Mouse (Mus musculus) urinary bladder, postnatal 4 days (tissue): ENCODE data around the gene Gm5134.
A peak's percentile ranks its signal among the peaks of the same experiment; 100 is the strongest.

ENCODE experiments used
- DNase-seq, 2 experiments: peaks; one replicate each; pipeline ENCODE4 v3.0.0; 2021 to 2022; ENCODE audit warnings: low spot score in 2 of 2

The Gm5134 gene

DNA sequence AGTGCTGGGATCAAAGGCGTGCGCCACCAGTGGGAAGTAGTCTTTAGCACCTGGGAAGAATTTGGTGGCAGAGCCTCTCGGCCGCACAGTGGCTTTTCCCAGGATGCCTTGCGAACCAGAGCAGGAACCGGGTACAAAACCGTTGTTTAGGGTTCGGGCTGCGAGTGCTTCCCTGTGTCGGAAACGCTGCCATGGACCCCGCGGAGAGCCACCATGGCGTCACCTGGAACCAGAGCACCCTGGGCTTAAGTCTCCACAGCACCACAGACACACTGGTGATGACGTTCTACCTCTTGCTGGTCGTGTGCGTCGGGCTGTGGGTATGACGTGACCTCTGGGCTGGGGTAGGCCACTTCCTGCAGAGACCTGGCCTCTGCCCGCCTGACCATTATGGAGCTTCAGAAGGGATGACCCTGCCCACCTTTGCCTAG, at the start of gene Gm5134:
Gene Gm5134, plus strand, starts transcription at position 134 of the 431 bp plus-strand sequence.
- DNase-seq = no peak

DNA sequence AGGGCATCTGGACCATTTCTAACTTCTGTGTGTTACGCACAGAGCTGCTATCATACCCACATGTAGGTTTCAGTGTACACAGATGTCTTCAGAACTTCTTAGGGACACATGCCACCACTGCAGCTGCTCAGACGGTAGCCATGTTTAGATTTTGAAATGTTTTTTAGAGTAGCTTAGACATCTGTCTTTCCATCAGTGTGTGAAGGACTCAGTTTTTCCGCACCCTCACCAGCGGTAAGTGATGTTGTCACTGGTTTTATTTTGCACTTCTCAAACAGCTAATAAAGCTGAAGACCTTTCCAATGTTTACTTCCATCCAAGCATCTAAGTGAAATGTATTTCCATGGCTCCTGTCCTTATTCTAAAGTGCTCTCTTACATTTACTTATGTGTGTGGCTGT, 47.4 kb upstream of the Gm5134 start:
- no peak for DNase-seq

DNA sequence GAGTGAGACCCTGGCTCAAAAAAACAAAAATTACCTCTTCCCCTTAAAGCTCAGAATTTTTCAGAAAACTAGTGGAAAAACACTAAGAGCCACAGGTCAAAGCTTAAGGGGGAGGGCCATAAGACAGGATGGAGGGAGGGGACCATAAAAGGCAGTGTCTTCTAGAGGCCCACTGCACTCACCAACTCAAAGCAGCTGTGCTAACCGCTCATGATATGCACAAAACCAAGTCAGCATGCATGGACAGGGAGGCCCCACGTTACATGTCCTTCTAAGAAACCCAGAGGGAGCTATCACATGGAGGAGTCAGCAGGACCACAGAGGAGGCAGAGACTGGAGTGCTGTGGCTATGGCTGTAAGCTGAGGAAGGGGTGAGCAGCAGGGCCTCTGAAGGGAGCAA, 43.6 kb upstream of the Gm5134 start:
- DNase-seq = no peak

DNA sequence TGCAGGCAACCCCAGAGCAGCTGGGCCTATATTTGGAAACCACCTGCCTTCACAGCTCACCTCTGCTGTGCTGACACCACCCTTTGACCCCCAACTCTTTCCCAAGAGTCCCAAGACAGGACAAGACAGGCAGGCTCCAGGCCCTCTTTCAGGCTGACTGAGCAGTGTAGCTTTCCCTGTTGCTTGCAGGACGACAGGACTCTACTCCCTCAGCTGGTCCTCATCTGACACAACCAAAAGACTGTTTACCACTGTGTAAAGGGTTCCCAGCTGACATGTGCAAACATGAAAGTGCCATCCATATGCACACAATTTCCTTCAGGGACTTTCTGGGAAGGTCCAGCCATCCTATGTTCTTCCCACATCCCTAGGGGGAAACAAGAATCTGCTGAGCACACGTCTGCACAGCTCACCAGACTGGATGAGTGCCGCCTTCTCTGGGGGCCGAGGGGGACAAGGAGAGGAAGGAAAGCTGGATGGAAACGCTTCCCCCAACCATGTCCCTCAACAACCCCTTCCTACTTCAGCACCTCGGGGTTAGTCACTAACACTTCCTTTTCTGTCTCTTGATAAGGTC, 41.2 kb upstream of the Gm5134 start:
- no peak for DNase-seq

DNA sequence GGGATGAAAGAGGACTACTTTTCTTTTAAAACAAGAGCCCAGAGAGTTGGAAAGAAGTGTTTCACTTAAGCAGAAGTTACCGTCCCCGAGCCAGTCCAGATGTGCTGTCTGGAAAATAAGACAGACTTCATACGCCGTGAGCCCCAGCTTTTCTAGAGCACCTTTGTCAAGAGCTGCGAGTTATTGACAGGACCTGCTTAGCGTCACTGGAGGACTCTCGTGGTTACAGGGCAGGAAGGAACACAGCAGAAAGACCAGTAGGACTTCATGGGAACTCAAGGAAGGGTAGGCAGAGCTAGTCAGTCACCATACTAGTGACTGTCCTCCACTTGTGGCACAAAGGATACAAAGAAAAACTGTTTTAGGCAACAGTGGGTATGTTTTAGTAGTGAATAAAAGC, 38.8 kb upstream of the Gm5134 start:
- no peak for DNase-seq

DNA sequence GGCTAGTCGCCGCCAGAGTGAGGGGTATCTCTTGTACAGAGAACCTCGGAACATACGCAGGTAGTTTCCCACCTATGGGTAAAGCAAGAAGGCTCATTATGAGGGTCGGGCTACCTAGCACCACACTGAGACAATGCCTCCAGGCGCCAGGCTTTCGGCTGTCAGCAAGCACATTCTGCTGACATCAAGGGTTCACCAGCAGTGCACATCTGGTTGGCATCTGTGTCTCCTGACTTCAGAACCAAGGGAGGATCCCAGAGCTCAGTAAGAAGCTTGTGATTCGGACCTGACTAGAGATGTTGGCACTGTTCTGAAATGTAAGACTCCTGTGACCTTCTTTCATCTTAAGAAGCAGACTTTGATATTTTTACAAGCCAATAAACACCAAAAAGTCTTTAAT, 37.5 kb upstream of the Gm5134 start:
- no peak for DNase-seq

DNA sequence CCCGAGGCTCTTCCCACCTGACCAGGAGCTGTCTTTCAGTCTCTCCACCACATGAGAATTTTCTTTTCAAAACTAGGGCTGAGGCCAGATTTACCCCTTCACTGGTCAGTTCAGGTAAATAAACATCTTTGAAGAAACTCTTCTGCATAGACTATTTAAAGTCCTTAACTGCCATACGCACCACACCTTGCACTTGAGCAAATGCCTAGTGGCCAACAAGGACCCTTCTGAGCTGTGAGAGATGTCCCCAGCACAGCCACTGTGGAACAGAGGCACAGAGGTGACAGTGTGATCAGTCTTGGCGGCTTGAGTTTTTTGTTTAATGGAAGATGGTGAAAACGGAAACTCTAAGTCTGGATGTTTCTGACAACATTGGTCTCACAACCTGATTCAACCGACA, 35.3 kb upstream of the Gm5134 start:
- DNase-seq = no peak

DNA sequence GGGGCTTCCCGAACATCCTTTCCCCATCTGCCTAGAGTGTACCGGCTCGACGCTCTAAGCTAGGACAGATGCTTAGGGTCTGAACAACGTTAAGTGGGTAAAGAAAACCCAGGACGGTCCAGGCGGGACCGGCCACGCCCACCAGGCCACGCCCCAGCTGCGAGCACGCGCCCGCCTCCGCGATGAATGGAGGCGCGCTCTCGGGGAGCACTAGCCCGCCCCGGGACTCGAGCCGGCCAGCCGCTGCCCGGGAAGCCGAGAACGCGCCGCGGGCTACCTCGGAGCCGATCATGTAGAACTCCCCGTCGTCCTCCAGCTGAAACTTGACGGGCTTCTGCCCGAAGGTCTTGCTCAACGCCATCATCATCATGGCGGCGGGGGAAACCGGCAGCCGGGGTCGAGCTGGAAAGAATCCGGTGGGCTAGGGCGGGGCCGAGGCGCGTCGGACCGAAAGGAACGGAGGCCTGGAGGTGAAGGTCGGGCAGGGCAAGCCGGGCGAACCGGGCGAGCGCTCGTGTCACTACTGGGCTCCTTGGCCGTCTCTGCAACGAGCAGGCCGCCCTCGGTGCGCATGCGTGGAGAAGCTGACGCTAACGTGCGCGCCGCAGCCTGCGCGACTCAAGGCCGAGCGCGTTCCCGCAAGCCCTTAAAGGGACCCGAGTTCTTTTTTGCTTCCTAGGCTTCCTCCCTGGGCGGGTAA, 33.1 kb upstream of the Gm5134 start, which contains the start of gene Smarcb1:
Gene Smarcb1, minus strand, starts transcription at position 592 of the 700 bp plus-strand sequence.
- DNase-seq = peak; percentile 91 to 95

DNA sequence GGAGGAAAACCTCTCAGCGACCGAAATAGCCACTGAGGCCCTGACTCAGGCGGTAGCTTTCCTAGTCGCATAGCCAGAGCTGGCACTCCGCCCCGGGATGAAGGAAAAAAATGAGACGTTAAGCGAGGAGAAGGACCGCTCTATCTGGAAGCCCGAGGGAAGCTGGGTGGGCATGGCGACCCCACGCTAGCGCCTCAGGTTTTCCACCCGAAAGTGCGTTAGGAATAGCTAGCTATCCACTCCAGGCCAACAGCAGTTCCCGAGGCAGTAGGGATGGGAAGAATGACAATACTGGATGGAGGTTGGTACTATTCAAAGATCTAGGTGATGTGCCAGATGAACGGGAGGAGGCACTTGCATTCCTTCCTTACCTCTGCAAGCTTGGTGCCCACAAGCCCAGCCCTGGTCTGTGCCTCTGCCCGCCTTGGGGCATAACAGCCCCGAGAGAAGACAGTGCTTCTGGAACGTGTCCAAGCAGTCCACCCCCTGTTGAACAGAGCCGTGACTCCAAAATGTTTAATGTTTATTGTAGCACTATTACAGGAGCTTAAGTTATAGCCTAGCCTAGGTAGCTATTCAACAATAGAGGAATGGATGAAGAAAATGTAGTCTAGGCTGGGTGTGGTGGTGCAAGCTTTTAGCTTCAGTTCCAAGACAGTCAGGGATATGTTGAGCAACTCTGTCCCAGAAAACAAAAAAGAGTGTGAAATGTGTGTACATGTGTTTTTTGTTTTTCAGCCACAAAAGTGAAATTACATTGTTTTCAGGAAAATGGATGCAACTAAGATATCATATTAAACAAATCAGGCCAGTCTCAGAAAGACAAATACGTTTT, 32.4 kb upstream of the Gm5134 start:
- DNase-seq = no peak

DNA sequence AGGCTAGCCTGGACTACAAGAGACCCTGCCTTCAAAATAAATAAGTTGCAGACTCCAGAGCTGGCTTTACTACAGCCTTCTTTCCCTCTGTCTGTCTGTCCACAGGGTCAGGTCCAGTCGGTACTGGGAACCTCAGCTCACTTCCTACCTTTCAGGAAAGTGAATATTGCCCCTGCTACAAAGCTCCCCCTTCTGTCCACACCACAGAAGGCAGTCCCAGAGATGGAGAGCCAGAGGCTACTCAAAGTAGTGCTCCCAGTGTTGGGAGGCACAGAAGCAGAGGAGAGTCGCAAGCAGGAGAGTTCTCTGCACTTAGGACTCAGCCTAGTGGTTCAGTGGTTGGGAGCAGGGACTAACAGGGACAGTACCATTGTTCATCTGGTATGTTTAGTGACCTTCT, 30.0 kb upstream of the Gm5134 start:
- DNase-seq = no peak

DNA sequence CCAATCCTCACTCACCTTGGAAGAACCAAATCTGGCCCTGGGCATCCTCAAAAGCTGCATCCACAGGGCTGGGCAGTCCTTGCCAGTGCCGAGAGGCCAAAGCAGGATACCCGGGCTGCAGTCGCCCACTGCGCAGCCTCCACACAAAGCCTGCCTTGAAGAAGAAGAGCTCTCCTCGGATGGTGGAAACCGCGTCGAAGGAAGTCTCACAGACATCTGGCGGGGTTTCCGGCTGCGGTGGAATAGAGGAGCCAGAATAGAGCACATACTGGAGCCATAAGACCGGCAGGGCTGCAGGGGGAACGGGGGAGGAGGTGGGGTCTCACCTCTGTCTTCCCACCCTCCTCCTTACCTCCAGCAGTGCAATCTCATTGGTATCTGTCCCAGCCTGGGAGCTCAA, 27.9 kb upstream of the Gm5134 start:
- no peak for DNase-seq

DNA sequence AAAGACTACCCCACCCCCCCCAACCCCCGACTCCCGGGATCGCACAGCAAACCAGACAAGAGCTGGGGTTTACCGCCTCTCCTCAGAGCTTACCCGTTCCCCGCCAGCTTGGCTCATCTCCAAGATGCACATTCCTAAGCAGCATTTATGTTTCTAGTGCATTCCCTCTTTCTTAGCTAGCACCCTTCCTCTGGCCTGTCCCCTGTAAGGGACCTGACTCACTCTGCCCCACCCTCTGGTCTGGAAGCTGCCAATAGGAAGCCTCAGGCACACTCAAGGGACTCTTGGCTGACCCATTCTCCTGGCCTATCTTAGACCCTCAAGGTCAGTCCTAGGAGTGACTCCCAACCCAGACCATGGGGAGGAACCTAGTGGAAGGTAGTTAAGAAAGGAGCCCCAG, 24.0 kb upstream of the Gm5134 start:
- DNase-seq = peak in 1 of 2 experiments; percentile 38

DNA sequence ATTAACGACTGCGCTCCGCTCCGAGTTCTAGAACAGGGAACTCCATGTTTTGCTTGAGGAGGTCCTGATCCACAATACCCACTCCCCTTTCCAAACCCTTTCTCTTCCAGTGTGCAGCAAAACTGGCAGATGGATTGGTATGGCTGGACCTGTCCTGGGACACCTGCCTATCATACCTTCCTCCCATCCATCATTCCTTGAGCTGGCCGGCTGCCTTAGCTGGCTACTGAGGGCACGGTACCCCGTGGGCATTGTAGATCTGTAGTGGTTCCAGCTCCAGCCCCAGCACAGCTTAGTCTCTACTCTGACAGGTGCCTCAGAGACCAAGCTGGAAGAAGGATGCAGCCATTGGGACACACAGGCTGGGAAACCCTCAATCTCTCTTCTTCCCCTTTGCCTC, 23.0 kb upstream of the Gm5134 start:
- DNase-seq = no peak

DNA sequence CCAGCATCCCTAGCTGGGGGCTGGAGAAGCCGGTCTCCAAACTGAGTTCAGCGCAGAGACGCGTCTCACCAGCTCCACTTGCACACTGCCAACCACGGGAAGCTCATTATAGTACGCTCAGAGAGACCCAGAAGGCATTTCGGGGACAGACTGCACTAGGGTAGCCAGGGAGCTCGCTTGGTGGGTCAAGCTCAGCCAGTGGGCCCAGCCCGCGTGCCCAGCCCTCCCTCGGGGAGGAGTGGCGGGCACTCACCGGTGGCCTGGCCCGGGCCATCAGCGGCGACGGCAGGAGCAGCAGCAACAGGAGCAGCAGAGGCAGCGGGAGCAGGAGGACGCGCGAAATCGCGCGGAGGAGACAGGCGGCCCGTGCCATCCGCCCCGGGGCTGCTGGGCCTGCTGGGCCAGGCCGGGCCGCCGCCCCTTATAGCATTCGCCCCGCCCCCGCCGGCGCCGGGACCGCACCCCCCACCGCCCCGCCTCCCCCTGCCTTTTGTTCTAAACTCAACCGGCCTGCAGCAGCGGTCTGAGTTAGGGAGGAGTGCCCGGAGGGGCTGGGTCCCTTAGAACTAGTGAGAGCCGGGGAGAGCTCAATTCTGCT, 22.1 kb upstream of the Gm5134 start:
- DNase-seq = peak in 1 of 2 experiments; percentile 60

DNA sequence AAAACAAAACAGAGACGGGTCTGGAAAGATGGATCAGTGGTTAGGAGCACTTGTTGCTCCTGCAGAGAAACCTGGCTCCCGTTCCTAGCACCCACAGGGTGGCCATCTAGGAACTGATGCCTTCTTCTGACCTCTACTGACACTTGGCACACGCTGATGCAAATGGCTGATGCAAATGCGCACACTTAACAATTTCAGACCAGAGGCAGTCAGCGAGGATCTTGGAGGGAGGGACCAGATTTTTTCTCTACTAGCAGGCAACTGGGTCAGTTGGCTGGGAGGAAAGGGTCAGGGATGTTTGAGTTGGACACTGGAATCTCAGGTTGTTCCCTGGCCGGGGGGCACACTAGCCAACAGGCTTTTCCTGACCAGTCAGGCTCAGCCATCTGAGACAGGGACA, 21.4 kb upstream of the Gm5134 start, which contains the start of gene Chchd10:
Gene Chchd10, plus strand, starts transcription at position 240 of the 400 bp plus-strand sequence.
- no peak for DNase-seq

DNA sequence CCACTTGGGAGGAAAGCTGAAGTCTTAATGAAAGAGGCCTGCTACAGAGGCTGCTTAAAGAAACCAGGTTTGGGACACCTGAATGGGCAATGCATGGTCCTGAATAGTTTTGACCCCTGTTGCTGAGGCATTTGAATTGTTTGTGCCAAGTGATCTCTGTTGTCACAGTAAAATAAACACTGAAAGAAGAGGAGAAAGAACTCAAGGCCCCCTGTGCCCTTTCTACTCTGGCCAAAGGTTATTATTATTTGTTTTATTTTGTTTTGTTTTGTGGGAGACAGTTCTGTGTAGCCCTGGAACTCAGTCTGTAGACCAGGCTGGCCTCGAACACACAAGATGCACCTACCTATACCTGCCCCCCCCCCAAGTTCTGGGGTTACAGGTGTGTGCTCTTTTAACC, 19.3 kb upstream of the Gm5134 start:
- no peak for DNase-seq

DNA sequence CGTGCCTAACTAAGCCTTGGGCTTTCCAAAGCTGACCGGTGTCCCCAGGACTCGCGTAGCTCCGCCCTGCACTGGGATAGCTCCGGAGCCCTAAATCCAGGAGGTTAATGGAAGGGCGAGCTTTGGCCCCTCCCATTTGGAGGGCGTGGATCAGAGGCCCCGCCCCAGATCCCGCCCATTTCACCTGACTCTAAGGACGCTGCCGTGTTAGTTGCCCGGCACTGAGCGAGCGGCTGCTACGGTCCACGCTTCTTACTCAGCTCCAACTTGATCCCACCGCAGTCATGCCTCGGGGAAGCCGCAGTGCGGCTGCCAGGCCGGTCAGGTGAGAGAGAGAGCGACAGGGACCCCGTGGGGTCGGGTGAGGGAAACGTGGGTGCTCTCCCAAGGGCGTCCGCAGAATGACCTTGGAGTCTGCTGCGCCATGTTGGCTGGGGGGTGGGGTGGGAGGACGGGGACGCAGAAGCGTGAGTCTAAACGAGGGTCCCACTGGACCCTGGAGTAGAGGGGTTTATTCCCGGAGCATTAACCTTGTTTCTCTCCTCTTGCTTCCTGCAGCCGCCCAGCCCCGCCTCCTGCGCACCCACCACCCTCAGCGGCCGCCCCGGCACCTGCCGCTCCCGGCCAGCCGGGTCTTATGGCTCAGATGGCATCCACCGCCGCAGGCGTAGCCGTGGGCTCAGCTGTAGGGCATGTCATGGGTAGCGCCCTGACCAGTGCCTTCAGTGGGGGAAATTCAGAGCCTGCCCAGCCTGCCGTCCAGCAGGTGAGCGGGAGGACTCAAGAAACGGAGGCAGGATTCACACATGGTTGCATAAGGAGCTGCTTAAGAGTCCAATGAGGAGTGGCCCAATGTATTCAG, 18.4 kb upstream of the Gm5134 start, which contains the start of gene Mmp11:
Gene Mmp11, minus strand, starts transcription at position 817 of the 862 bp plus-strand sequence.
- peak in 1 of 2 experiments; percentile 56 for DNase-seq

DNA sequence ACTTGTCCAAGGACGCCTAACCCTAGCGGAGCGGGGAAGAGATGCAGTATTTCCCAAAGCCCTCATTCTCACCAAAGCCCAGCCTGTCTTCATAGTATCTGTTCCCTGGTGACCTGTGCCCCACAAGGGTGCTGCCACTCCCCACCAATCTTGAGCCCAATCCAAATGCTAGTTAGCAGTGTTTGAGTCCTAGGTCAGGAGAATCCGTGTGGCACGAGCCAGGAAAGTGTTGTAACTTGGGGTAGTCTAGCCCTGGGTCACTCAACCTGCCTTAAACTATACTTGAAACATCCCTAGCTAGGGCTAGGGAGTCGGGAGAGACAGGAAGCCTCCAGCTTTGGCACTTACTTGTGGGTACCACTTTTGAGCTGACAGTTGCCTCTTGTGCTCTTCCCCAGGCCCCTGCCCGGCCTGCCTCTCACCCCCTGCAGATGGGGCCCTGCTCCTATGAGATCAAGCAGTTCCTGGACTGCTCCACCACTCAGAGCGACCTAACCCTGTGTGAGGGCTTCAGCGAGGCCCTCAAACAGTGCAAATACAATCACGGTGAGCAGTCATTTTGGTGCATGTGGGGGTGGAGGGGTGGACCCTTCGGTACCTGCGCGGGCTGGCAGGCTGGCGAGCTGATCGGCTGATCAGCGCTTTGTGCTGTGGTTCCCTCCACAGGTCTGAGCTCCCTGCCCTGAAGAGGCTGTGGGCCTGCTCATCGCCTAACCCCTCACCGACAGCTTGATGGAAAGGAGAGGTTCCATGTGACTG, 17.2 kb upstream of the Gm5134 start:
- no peak for DNase-seq

DNA sequence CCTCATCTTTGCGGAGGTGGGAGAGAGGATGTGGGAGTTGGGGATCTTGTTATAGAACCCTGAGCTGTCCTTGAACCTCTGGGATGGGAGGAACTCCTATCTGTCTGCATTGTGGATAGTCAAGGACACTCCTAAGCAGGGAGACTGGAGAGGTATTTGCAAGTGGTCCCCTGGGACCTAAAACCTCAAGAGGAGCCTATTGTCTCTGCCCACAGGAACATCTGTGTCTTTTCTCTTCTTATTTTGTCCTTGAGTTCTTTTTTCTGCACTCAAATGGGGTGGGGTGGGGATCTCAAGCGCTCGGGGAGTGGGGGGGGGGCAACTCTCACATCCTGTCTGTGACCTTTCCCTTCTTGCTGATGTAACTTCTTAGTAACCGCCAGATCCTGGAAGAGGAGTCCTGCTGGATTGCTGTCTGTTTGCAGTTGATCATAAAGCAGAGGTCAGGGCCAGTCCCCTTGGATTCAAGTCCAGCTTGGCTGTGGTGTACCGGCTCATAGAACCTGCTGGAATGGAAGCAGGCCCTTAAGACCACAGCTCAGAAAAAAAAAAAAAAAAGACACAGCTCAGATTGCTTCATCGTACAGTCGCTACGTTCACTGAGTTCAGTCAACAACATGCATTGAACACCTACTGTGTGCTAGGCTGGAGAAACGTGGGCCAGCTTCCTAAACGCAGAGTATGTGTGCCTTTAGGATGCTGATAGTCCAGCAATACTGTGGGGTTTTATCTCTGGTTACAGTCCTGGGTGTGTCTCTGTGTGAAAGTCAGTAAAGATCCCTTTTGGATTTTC, 16.3 kb upstream of the Gm5134 start:
- peak in 1 of 2 experiments; percentile 42 for DNase-seq
